Mouse (Mus musculus): Measurements from ENCODE around the gene Rps6kc1.

The Rps6kc1 gene

GRCm38 (mm10) chr1:190901082-190901481, 10.5 kb downstream of the Rps6kc1 start:
- no peak for DNase-seq (ENCODE audit: extremely low spot score, low spot score)

GRCm38 (mm10) chr1:190898899-190899575, 12.5 kb downstream of the Rps6kc1 start:
- DNase-seq (ENCODE audit: extremely low spot score, low spot score), result no peak

- no peak for DNase-seq (ENCODE audit: extremely low spot score, low spot score)
These were observed 13.4 kb downstream of the Rps6kc1 start for GRCm38 (mm10) chr1:190898186-190898585.

- no peak for DNase-seq (ENCODE audit: extremely low spot score, low spot score)
These were observed 17.9 kb downstream of the Rps6kc1 start for GRCm38 (mm10) chr1:190893559-190894167.

- DNase-seq (ENCODE audit: extremely low spot score, low spot score), result no peak
These were observed 22.9 kb downstream of the Rps6kc1 start for GRCm38 (mm10) chr1:190888646-190889045.

DNA sequence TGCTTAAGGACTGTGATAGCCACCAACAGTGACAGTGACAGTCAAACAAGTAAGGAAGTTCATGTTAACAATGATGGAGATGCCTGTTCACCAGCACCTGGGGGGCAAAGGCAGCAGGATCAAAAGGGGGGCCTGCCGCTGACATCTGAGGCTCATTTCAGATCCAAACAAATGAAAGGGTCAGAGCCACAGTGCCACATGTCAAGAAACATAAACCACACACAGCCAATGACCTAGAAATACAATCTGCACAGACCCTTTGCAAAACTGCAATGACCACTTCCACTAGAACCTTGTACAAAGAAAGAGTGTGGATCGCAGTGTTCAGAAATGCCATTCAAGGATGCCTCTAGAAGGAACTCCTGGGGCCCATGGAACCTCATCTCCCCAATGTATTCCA, 23.5 kb downstream of the Rps6kc1 start:
- DNase-seq (ENCODE audit: extremely low spot score, low spot score), result no peak

DNA sequence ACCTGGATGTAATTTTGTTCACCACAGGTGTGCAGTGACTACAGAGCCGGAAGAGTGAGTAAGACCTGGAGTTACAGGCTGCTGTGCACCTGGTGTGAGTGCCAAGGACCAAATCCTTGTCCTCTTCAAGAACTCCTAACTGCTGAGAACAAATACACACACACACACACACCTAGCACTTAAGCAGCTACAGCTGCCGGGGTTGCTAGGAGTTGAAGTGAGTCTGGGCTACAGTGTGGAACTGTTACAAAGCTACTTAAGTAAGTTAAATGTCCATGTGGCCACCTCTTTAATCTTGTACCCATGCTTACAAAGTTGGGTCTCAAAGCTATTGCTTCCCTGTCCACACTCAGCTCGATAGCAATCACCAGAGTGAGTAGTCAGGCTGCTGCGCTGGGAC, 25.6 kb downstream of the Rps6kc1 start:
- DNase-seq (ENCODE audit: extremely low spot score, low spot score), result no peak

DNA sequence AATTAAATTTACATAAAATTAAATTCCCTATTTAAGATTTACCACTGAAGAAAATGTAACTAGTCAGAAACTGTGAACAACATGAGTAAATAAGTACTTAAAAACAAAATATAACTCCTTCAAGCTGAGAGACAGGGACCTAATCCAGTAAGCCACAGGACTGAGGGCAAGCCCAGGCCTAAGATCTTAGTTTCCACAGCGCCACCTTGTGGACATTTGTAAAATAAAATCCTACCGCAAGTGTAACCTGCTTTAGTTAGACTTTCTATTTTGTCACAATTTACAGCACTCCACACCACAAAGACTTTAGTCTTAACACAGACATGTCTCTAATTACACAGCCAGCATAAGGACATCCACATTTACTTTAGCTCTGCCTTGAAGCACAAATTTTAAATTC, 30.1 kb downstream of the Rps6kc1 start:
- DNase-seq (ENCODE audit: extremely low spot score, low spot score), result peak; percentile 28

DNA sequence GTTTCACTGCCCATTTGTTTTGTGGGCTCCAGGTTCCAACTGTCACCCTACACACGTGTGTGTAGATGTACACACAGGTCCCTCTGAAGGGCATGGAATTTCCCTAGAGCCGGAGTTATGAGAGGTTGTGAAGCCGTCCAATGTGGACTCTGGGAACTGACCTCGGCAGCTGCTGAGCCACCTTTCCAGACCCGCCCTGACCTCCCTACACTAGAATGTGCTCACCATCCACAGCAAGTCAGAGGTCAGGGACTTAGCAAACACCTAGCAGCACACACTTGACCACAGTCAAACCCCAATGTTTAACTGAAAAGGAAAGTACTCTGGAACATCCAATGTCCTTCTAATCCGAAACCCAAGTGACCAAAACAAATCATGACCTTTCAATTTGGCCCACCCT, 30.9 kb downstream of the Rps6kc1 start:
- DNase-seq (ENCODE audit: extremely low spot score, low spot score), result no peak

DNA sequence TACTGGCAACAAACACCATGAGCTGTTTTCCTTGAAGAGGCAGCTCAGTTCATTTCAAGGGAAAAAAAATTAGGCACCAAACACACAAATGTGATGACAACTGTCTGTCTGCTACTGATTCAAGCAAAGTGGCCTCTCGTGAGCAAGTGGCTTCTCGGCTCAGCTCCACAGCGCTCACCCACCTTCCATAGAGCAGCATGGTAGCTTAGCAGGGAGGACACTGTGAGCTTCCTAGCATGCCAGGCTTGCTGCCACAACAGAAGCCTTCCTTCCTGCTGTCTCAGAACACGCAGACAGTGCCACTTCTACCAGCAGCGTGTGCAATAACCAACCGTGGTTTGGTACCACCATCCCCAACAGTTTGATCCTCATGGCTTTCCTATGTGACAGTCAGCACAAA, 35.8 kb downstream of the Rps6kc1 start:
- no peak for DNase-seq (ENCODE audit: extremely low spot score, low spot score)

GRCm38 (mm10) chr1:190875089-190875488, 36.5 kb downstream of the Rps6kc1 start:
- DNase-seq (ENCODE audit: extremely low spot score, low spot score), result no peak

DNA sequence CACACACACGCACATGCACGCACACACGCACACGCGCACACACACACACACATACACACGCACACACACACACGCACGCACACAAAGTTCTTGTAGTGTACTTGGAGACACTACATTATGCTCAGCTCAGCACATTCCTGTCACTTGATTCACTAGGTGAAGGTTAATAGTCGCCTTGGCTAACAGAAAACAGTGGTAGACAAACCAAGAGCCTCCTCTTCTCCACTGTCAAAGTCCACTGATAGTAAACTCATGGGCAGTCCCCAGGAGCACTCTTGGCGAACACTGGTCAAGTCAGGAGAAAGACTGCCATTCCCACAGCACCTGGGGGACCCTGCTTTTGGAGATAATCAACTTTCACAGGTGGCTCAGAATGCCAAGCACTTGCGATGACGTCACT, 40.5 kb downstream of the Rps6kc1 start:
- DNase-seq (ENCODE audit: extremely low spot score, low spot score), result no peak

DNA sequence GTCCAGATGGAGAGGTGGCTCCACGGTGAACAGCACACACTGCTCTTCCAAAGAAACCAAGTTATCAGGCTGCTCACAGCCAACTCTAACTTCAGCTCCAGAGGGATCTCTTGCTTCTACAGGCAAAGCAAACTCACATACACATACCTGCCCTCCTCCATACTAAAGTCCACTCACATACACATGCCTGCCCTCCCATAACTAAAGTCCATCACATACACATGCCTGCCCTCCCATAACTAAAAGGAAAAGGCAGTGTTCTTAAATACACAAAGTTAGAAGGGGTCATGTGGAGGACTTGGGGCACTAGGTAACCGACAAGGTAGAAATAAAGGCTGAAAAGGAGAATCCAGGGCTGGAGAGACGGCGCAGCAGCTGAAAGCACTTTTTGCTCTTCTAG, 41.6 kb downstream of the Rps6kc1 start:
- no peak for DNase-seq (ENCODE audit: extremely low spot score, low spot score)

GRCm38 (mm10) chr1:190868790-190869189, 42.8 kb downstream of the Rps6kc1 start:
- no peak for DNase-seq (ENCODE audit: extremely low spot score, low spot score)

DNA sequence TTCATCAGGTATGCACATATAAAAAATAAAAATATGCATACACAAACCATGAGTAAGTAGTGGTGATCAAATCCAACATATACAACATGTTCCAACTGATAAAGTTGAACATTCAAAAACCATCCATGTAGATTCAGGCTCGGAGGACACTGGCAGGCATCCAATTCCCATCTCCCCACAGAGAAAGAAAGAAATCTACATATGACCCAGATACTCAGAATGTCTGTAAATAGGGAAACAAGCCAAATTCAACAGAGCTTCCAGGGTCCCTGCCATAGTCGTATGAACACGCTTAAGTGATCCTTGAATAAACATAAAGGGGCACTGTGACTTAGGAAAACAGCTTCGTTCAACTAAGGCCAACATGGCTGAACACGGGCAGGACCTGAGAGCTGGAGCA, 49.9 kb downstream of the Rps6kc1 start:
- DNase-seq (ENCODE audit: extremely low spot score, low spot score), result no peak

- no peak for DNase-seq (ENCODE audit: extremely low spot score, low spot score)
These were observed 57.1 kb downstream of the Rps6kc1 start for GRCm38 (mm10) chr1:190854465-190854864.

- no peak for DNase-seq (ENCODE audit: extremely low spot score, low spot score)
These were observed 62.3 kb downstream of the Rps6kc1 start for GRCm38 (mm10) chr1:190849162-190849865.

DNA sequence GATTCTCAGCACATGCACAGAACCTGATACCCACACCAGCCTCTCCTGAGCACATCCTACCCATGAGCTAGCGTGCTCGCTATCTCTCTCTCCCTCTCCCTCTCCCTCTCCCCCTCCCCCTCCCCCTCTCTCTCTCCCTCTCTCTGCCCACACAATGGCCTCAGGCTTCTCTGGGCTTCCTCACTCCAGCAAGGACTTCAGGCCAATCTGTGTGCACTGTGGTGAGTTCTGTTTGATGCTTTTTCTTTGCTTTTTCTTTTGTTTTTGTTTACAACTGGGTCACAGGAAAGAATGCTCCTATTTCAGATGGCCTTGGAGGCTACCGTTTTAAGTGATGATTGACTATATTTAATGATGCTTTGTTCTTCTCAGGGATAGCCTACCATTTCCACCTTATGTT, 62.9 kb downstream of the Rps6kc1 start:
- DNase-seq (ENCODE audit: extremely low spot score, low spot score), result no peak

DNA sequence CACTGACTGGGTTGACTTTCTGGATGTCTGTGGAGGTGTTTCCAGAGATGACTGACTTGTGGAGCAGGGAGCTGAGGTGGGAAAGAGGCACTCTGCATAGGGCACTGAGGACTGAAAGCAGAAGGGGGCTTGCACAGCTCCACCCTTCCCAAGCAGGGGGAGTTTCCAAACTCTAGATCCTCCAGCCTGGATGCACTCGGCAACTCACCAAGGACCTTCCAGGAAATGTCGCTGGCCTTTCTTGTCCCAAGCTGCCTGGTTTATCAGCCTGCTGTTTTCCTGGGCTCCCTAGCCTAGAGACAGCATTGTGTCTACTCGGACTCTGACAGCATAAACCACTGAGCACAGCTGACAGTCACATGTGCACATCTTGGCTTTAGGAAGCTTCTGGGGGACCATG, 64.6 kb downstream of the Rps6kc1 start:
- no peak for DNase-seq (ENCODE audit: extremely low spot score, low spot score)

GRCm38 (mm10) chr1:190846074-190846730, 65.4 kb downstream of the Rps6kc1 start:
- no peak for DNase-seq (ENCODE audit: extremely low spot score, low spot score)

DNA sequence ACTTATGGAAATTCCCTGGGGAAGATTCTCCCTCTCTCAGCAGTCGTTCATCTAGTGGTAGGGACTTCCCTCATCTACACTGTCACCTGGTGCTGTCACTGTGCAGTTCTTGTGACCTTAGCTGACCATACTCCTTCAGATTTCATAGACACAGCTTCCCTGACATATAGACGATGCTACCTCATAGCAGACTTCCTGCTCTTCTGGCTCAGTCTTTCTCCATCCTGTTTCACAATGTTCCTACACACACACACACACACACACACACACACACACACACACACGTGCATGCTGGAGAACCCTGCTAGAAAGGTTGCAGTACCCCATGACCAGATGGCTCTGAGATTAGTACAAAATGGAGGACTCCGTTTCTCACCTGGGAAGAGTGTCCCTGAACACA, 66.2 kb downstream of the Rps6kc1 start:
- no peak for DNase-seq (ENCODE audit: extremely low spot score, low spot score)

GRCm38 (mm10) chr1:190844356-190844755, 67.2 kb downstream of the Rps6kc1 start:
- DNase-seq (ENCODE audit: extremely low spot score, low spot score), result no peak
